Mouse (Mus musculus) MEL (cell line): Measurements from ENCODE around the gene Nkain1. TPM values are rescaled to one million over a fixed set of nuclear protein-coding genes. Genes with fewer than 3 reads are reported as not detected.

Experiments
- DNase-seq: peaks from one replicate; pipeline ENCODE4 v3.0.0; 2011; ENCODE audit warnings: low read depth, low spot score
- H3K27ac ChIP-seq: 2 replicates; pipeline ENCODE4 v1.5.1; 2012; ENCODE audit warnings: low read depth, mild to moderate bottlenecking, control low read depth, low read length, moderate library complexity; ENCODE audit not compliant: control insufficient read depth
- H3K27me3 ChIP-seq, 2 experiments: fragments of 150-350 bp in 1 of 2; sonication (generic) in 1 of 2; 2 replicates each; pipeline ENCODE4 v1.6.1; 2012; ENCODE audit warnings: low read length in 2 of 2, mild to moderate bottlenecking in 2 of 2, improper control_type of control experiment in 1 of 2, moderate library complexity in 1 of 2; ENCODE audit not compliant: insufficient read depth in 2 of 2, control insufficient read depth in 1 of 2
- H3K36me3 ChIP-seq, 2 experiments: 2 replicates each; pipeline ENCODE4 v1.6.1; 2012 to 2014; ENCODE audit warnings: low read length in 2 of 2, improper control_type of control experiment in 1 of 2, inconsistent platforms in 1 of 2, mild to moderate bottlenecking in 1 of 2; ENCODE audit not compliant: insufficient read depth in 2 of 2, control insufficient read depth in 1 of 2
- H3K4me1 ChIP-seq, 2 experiments: fragments of 150-350 bp in 1 of 2; sonication (generic) in 1 of 2; 2 replicates each; pipeline ENCODE4 v1.6.1; 2012; ENCODE audit warnings: low read length in 2 of 2, improper control_type of control experiment in 1 of 2, mild to moderate bottlenecking in 1 of 2; ENCODE audit not compliant: insufficient read depth in 2 of 2, control insufficient read depth in 1 of 2
- H3K4me3 ChIP-seq, 2 experiments: fragments of 150-350 bp in 1 of 2; sonication (generic) in 1 of 2; 2 replicates each; pipeline ENCODE4 v1.5.1; 2012; ENCODE audit warnings: low read depth in 2 of 2, low read length in 2 of 2, mild to moderate bottlenecking in 2 of 2, moderate library complexity in 2 of 2, control low read depth in 1 of 2, improper control_type of control experiment in 1 of 2; ENCODE audit not compliant: control insufficient read depth in 1 of 2, insufficient read depth in 1 of 2
- H3K79me2 ChIP-seq: 2 replicates; pipeline ENCODE4 v1.6.1; 2012; ENCODE audit warnings: mild to moderate bottlenecking, low read length, moderate library complexity; ENCODE audit not compliant: control insufficient read depth, poor library complexity, insufficient read depth
- H3K9ac ChIP-seq: 2 replicates; pipeline ENCODE4 v1.6.1; 2012; ENCODE audit warnings: low read depth, mild to moderate bottlenecking, control low read depth, low read length, moderate library complexity; ENCODE audit not compliant: control insufficient read depth, poor library complexity, severe bottlenecking
- H3K9me3 ChIP-seq: fragments of 150-350 bp; sonication (generic); replicated peaks from 2 replicates; pipeline ENCODE4 v1.6.1; 2012; ENCODE audit warnings: mild to moderate bottlenecking, low read length, improper control_type of control experiment, moderate library complexity; ENCODE audit not compliant: insufficient read depth
- CHD1 ChIP-seq: IDR thresholded peaks from 2 replicates; pipeline ENCODE4 v1.6.1; 2012; ENCODE audit warnings: low read depth, mild to moderate bottlenecking, inconsistent platforms, low read length, improper control_type of control experiment
- CTCF ChIP-seq, 3 experiments: IDR thresholded peaks in 2 of 3; conservative IDR thresholded peaks in 1 of 3; 2 replicates each; pipeline ENCODE4 v1.5.1; 2011 to 2012; ENCODE audit warnings: low read length in 3 of 3, low read depth in 2 of 3, mild to moderate bottlenecking in 2 of 3, improper control_type of control experiment in 1 of 3, inconsistent platforms in 1 of 3, mixed read lengths in 1 of 3, moderate library complexity in 1 of 3; ENCODE audit not compliant: control insufficient read depth in 1 of 3, insufficient read depth in 1 of 3, poor library complexity in 1 of 3, severe bottlenecking in 1 of 3
- ELF1 ChIP-seq: IDR thresholded peaks from 2 replicates; pipeline ENCODE4 v1.6.1; 2014; ENCODE audit warnings: low read depth, mild to moderate bottlenecking, inconsistent platforms, low read length, improper control_type of control experiment, moderate library complexity
- GABPA ChIP-seq: IDR thresholded peaks from 2 replicates; pipeline ENCODE4 v1.6.1; 2012; ENCODE audit warnings: low read depth, mild to moderate bottlenecking, inconsistent platforms, low read length, improper control_type of control experiment, moderate library complexity
- JUND ChIP-seq: IDR thresholded peaks from 2 replicates; pipeline ENCODE4 v1.6.1; 2011; ENCODE audit warnings: low read depth, mild to moderate bottlenecking, improper control_type of control experiment, low read length
- KAT2A ChIP-seq: conservative IDR thresholded peaks from 2 replicates; pipeline ENCODE4 v1.6.1; 2012; ENCODE audit warnings: low read depth, low read length, improper control_type of control experiment, inconsistent platforms
- MAFK ChIP-seq: IDR thresholded peaks from 2 replicates; pipeline ENCODE4 v1.6.1; 2011; ENCODE audit warnings: low read depth, mild to moderate bottlenecking, low read length, improper control_type of control experiment, borderline replicate concordance
- MAX ChIP-seq: IDR thresholded peaks from 2 replicates; pipeline ENCODE4 v1.6.1; 2011; ENCODE audit warnings: low read length, improper control_type of control experiment
- MAZ ChIP-seq: IDR thresholded peaks from 2 replicates; pipeline ENCODE4 v1.6.1; 2012; ENCODE audit warnings: low read depth, mild to moderate bottlenecking, inconsistent platforms, low read length, improper control_type of control experiment
- MXI1 ChIP-seq: IDR thresholded peaks from 2 replicates; pipeline ENCODE4 v1.6.1; 2011; ENCODE audit warnings: mild to moderate bottlenecking, low read depth, low read length, improper control_type of control experiment
- NELFE ChIP-seq: IDR thresholded peaks from 2 replicates; pipeline ENCODE4 v1.6.1; 2011; ENCODE audit warnings: low read depth, low read length, improper control_type of control experiment
- NRF1 ChIP-seq: IDR thresholded peaks from 2 replicates; pipeline ENCODE4 v1.6.1; 2014; ENCODE audit warnings: low read depth, mild to moderate bottlenecking, inconsistent platforms, low read length, improper control_type of control experiment, moderate library complexity; ENCODE audit not compliant: poor library complexity, insufficient read depth, severe bottlenecking
- POLR2A ChIP-seq, 2 experiments: IDR thresholded peaks; 2 replicates each; pipeline ENCODE4 v1.6.1; 2011 to 2012; ENCODE audit warnings: low read length in 2 of 2, mild to moderate bottlenecking in 2 of 2, control low read depth in 1 of 2, improper control_type of control experiment in 1 of 2, low read depth in 1 of 2, moderate library complexity in 1 of 2; ENCODE audit not compliant: control insufficient read depth in 1 of 2, insufficient read depth in 1 of 2, poor library complexity in 1 of 2
- POLR2AphosphoS5 ChIP-seq: IDR thresholded peaks from 2 replicates; pipeline ENCODE4 v1.6.1; 2012; ENCODE audit warnings: low read depth, borderline replicate concordance, mild to moderate bottlenecking, inconsistent platforms, low read length, moderate library complexity, mixed read lengths
- RCOR1 ChIP-seq: IDR thresholded peaks from 2 replicates; pipeline ENCODE4 v1.6.1; 2012; ENCODE audit warnings: low read depth, mild to moderate bottlenecking, inconsistent platforms, low read length, improper control_type of control experiment
- SIN3A ChIP-seq: IDR thresholded peaks from 2 replicates; pipeline ENCODE4 v1.6.1; 2012; ENCODE audit warnings: low read length, improper control_type of control experiment, inconsistent platforms
- TAL1 ChIP-seq: IDR thresholded peaks from 2 replicates; pipeline ENCODE4 v1.6.1; 2012; ENCODE audit warnings: mild to moderate bottlenecking, inconsistent platforms, low read length, moderate library complexity, mixed read lengths
- TBP ChIP-seq: IDR thresholded peaks from 2 replicates; pipeline ENCODE4 v1.8.0; 2011; ENCODE audit warnings: low read depth, low read length, improper control_type of control experiment
- polyA plus RNA-seq, 2 experiments: library from polyadenylated mRNA; stranded (reverse) in 1 of 2; unstranded in 1 of 2; fragments of >175 nt in 1 of 2; fragments of >200 nt in 1 of 2; gene quantifications; 2 replicates each; pipeline versions ENCODE4 v1.2.1 to v1.2.4; 2012; ENCODE audit warnings: low replicate concordance in 2 of 2, low read depth in 1 of 2; ENCODE audit not compliant: insufficient read length in 2 of 2, insufficient read depth in 1 of 2, missing spikeins in 1 of 2
- total RNA-seq: library from RNA; depleted of rRNA; stranded (reverse); fragments of 300-350 nt; gene quantifications from 2 replicates; pipeline ENCODE4 v1.2.3, GENCODE M21; 2012

The Nkain1 gene
- total and polyA plus RNA-seq, 3 experiments: 5.3 to 18.5 TPM; not detected in 1

GRCm38 (mm10) chr4:130552312-130553120, 21.5 kb downstream of the Nkain1 start:
- H3K27me3 ChIP-seq: no peaks in the 10 kb centered on the region
- H3K27ac ChIP-seq: no peak overlapping the region
- TF ChIP-seq MAFK (no peak), NELFE (no peak), MXI1 (no peak), MAZ (no peak), POLR2AphosphoS5 (no peak), GABPA (no peak), POLR2A (IDR thresholded peaks at IDR 0.05; ENCODE audit: control insufficient read depth in 1 of 2, insufficient read depth in 1 of 2, low read depth in 1 of 2, low read length in 2 of 2, poor library complexity in 1 of 2) (no peak), KAT2A (no peak), TBP (no peak), MAX (no peak), TAL1 (no peak), ELF1 (no peak), CTCF (IDR thresholded peaks at IDR 0.05 in 2 of 3, conservative IDR thresholded peaks at IDR 0.05 in 1 of 3; ENCODE audit: control insufficient read depth in 1 of 3, insufficient read depth in 1 of 3, low read depth in 2 of 3, low read length in 3 of 3, poor library complexity in 1 of 3, severe bottlenecking in 1 of 3) (no peak)
- no peaks in the 10 kb centered on the region for H3K79me2 ChIP-seq
- peaks cover 0 to 2% of the 10 kb centered on the region in 2 experiments; a peak in 1 of 4 replicates for H3K36me3 ChIP-seq
- H3K4me1 ChIP-seq: no peaks in the 10 kb centered on the region
- peak; percentile 20 for DNase-seq
- H3K9me3 ChIP-seq: no peaks in the 10 kb centered on the region
- H3K4me3 ChIP-seq: no peak overlapping the region
- no peak overlapping the region for H3K9ac ChIP-seq

DNA sequence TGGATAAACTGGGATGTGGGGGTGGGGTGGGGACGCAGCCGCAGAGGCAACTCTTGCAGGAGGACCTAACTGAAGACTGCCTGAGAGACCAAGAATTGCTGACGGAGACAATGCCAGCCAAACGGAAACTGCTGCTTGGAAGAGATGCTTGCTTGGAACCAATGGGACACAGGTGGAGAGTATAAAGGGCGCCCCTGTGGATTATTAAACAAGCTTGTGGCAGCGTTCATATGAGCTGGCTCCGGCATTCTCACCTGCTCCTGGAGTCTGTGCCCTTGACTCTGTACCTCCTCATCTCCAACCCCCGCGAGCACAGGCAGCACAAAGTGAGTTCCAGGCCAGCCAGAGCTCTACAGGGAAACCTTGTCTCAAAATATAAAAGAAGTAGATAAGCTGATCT, 23.5 kb downstream of the Nkain1 start:
- H3K9ac ChIP-seq: no peak overlapping the region
- no peak for TF ChIP-seq JUND
- no peak for TF ChIP-seq RCOR1
- TF ChIP-seq CHD1: no peak
- TF ChIP-seq NRF1: no peak
- no peak for TF ChIP-seq SIN3A
- TF ChIP-seq, all 39 proteins: peak for 0
- H3K9me3 ChIP-seq: no peaks in the 10 kb centered on the region
- no peaks in the 10 kb centered on the region for H3K27me3 ChIP-seq
- no peak overlapping the region for H3K27ac ChIP-seq
- no peaks in the 10 kb centered on the region for H3K4me1 ChIP-seq
- no peak for DNase-seq
- no peak overlapping the region for H3K4me3 ChIP-seq
- peaks cover 0 to 2% of the 10 kb centered on the region in 2 experiments; a peak in 1 of 4 replicates for H3K36me3 ChIP-seq
- H3K79me2 ChIP-seq: no peaks in the 10 kb centered on the region
